Mouse (Mus musculus) kidney, adult 2 months (tissue): Measurements from ENCODE around the gene Chrm4. TPM values are rescaled to one million over a fixed set of nuclear protein-coding genes. Genes with fewer than 3 reads are reported as not detected.

Experiments used
- DNase-seq: peaks from one replicate; pipeline ENCODE4 v3.0.0; 2021
- H3K27ac ChIP-seq: fragments of 200-500 bp; 2 replicates; pipeline ENCODE4 v1.5.1; 2012; ENCODE audit warnings: low read depth, low read length, control low read depth, inconsistent platforms; ENCODE audit not compliant: insufficient read depth
- H3K27me3 ChIP-seq: fragments of 200-500 bp; replicated peaks from 2 replicates; pipeline ENCODE4 v1.6.1; 2012; ENCODE audit warnings: mild to moderate bottlenecking, moderate library complexity, low read length, inconsistent platforms; ENCODE audit not compliant: control insufficient read depth, insufficient read depth
- H3K36me3 ChIP-seq: fragments of 200-500 bp; 2 replicates; pipeline ENCODE4 v1.6.1; 2012; ENCODE audit warnings: mild to moderate bottlenecking, moderate library complexity, low read length, inconsistent platforms; ENCODE audit not compliant: control insufficient read depth, insufficient read depth
- H3K4me1 ChIP-seq: fragments of 200-500 bp; 2 replicates; pipeline ENCODE4 v1.6.1; 2011; ENCODE audit warnings: low read length; ENCODE audit not compliant: control insufficient read depth, insufficient read depth
- H3K4me3 ChIP-seq: fragments of 200-500 bp; 2 replicates; pipeline ENCODE4 v1.5.1; 2011; ENCODE audit warnings: mild to moderate bottlenecking, low read depth, low read length, control low read depth; ENCODE audit not compliant: insufficient read depth
- CTCF ChIP-seq: fragments of 200-500 bp; conservative IDR thresholded peaks from 2 replicates; pipeline ENCODE4 v1.5.1; 2011; ENCODE audit warnings: low read depth, mild to moderate bottlenecking, control low read depth, low read length, moderate library complexity, mixed read lengths; ENCODE audit not compliant: insufficient read depth, insufficient read length
- POLR2A ChIP-seq: fragments of 200-500 bp; IDR thresholded peaks from one replicate; pipeline ENCODE4 v1.6.1; 2011; ENCODE audit warnings: low read depth, low read length, control low read depth
- WGBS: fragments of 180-500 bp; shearing (Covaris S2); methylation state at CpG from one replicate; pipeline ENCODE4 v1.1.7; 2018; 5-methylcytosine and 5-hydroxymethylcytosine counted together
- polyA plus RNA-seq: library from polyadenylated mRNA; depleted of rRNA; stranded (reverse); fragments of >200 nt; gene quantifications from 2 replicates; pipeline ENCODE4 v1.2.3, GENCODE M21; 2012

Gene Chrm4
- polyA plus RNA-seq, 1 experiment: 0.11 TPM

- DNase-seq: no peak
- Histone ChIP-seq H3K4me3 (no peak overlapping the region), H3K36me3 (no peaks in the 10 kb centered on the region; the same call in none of the 2 replicates), H3K27ac (no peak overlapping the region), H3K4me1 (peaks cover 8% of the 10 kb centered on the region; the same call in 1 of the 2 replicates), H3K27me3 (no peaks in the 10 kb centered on the region)
- WGBS: 80% methylated on average over 9 of the region's 9 CpGs
- TF ChIP-seq POLR2A (no peak), CTCF (no peak)
Measured at GRCm38 (mm10) chr2:91933471-91933870, 6.4 kb downstream of the Chrm4 start.

DNA sequence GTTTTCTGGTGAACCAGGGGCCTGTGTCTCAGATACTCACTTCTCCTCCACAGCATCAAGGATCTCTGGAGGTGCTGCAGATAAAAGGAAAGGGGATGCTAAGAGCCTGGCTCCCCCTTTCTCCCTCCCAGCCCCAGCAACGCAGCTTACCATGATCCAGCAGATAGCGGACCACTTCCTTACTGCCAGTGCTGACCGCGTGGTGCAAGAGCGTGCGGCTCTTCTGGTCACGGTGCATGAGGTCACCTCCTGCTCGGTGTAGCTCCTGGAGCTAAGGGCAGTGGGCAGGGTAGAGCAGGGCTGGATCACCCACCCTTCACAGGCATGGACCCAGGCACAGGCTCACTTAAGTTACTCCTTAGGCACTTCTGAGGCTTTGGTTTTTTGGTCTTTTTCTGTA is 7.0 kb downstream of the Chrm4 start:
- Histone ChIP-seq H3K36me3 (no peaks in the 10 kb centered on the region; the same call in none of the 2 replicates), H3K4me3 (no peak overlapping the region), H3K27ac (no peak overlapping the region), H3K4me1 (peaks cover 11% of the 10 kb centered on the region; the same call in 1 of the 2 replicates), H3K27me3 (no peaks in the 10 kb centered on the region)
- DNase-seq: no peak
- 47% methylated on average over 8 of the region's 8 CpGs for WGBS
- no peak for TF ChIP-seq POLR2A

GRCm38 (mm10) chr2:91934826-91935525 is 7.9 kb downstream of the Chrm4 start:
- H3K27ac ChIP-seq: no peak overlapping the region

GRCm38 (mm10) chr2:91936154-91936553 is 9.1 kb downstream of the Chrm4 start:
- Histone ChIP-seq H3K27me3 (no peaks in the 10 kb centered on the region), H3K36me3 (no peaks in the 10 kb centered on the region; the same call in none of the 2 replicates), H3K27ac (no peak overlapping the region), H3K4me3 (no peak overlapping the region), H3K4me1 (0 out of 2 replicates have a peak, but pooled peaks cover 2% of the 10 kb centered on the region)
- TF ChIP-seq POLR2A (no peak), CTCF (no peak)
- DNase-seq: no peak
- 88% methylated on average over 7 of the region's 7 CpGs for WGBS

More at GRCm38 (mm10) chr2:91934826-91935525, 7.9 kb downstream of the Chrm4 start:
- Histone ChIP-seq H3K27me3 (no peaks in the 10 kb centered on the region), H3K4me3 (no peak overlapping the region), H3K36me3 (no peaks in the 10 kb centered on the region; the same call in none of the 2 replicates), H3K4me1 (peaks cover 8% of the 10 kb centered on the region; the same call in 1 of the 2 replicates)
- peak; percentile 58 for DNase-seq
- TF ChIP-seq CTCF: no peak
- TF ChIP-seq POLR2A: no peak
- 77% methylated on average over 9 of the region's 9 CpGs for WGBS

- 62% methylated on average over 15 of the region's 15 CpGs for WGBS
- no peaks in the 10 kb centered on the region; the same call in none of the 2 replicates for H3K36me3 ChIP-seq
- 0 out of 2 replicates have a peak, but pooled peaks cover 2% of the 10 kb centered on the region for H3K4me1 ChIP-seq
- DNase-seq: peak; percentile 88
- TF ChIP-seq CTCF (no peak), POLR2A (no peak)
- H3K27ac ChIP-seq: no peak overlapping the region
- H3K27me3 ChIP-seq: no peaks in the 10 kb centered on the region
- H3K4me3 ChIP-seq: no peak overlapping the region
Measured at GRCm38 (mm10) chr2:91939303-91939935, 12.4 kb downstream of the Chrm4 start.

GRCm38 (mm10) chr2:91942356-91942755 is 15.3 kb downstream of the Chrm4 start:
- no peak overlapping the region for H3K4me3 ChIP-seq
- TF ChIP-seq POLR2A (no peak), CTCF (peak; percentile 39; the same call in 1 of the 2 replicates)
- DNase-seq: no peak
- 0 out of 2 replicates have a peak, but pooled peaks cover 2% of the 10 kb centered on the region for H3K4me1 ChIP-seq
- H3K27ac ChIP-seq: no peak overlapping the region
- 73% methylated on average over 6 of the region's 6 CpGs for WGBS
- no peaks in the 10 kb centered on the region for H3K27me3 ChIP-seq
- H3K36me3 ChIP-seq: no peaks in the 10 kb centered on the region; the same call in 1 of the 2 replicates

GRCm38 (mm10) chr2:91944170-91944950 is 17.3 kb downstream of the Chrm4 start:
- Histone ChIP-seq H3K27me3 (no peaks in the 10 kb centered on the region), H3K4me3 (no peak overlapping the region), H3K36me3 (no peaks in the 10 kb centered on the region), H3K4me1 (peaks cover 5% of the 10 kb centered on the region), H3K27ac (no peak overlapping the region)
- WGBS: 42% methylated on average over 13 of the region's 13 CpGs
- TF ChIP-seq CTCF: peak; percentile 95
- no peak for TF ChIP-seq POLR2A
- DNase-seq: peak; percentile 78
